Mouse (Mus musculus) lung, embryonic 15.5 days (tissue): ENCODE results near the gene Atp1a1. TPM values are rescaled to one million over a fixed set of nuclear protein-coding genes. Genes with fewer than 3 reads are reported as not detected.

Experiments used
- ATAC-seq: fragments of 200-750 bp; cut with Nextera tagmentation; 2 replicates; pipeline ENCODE4 v1.8.0; 2017; ENCODE audit warnings: moderate number of reproducible peaks, borderline replicate concordance; ENCODE audit not compliant: low FRiP score, low TSS enrichment; ENCODE audit errors: extremely low read depth
- H3K27ac ChIP-seq: fragments of 300-500 bp; sonication (generic); 2 replicates; pipeline ENCODE4 v1.5.1; 2015; ENCODE audit warnings: moderate library complexity, mild to moderate bottlenecking, inconsistent platforms
- H3K27me3 ChIP-seq: fragments of 300-500 bp; sonication (generic); 2 replicates; pipeline ENCODE4 v1.6.1; 2015; ENCODE audit warnings: inconsistent platforms
- H3K36me3 ChIP-seq: fragments of 300-500 bp; sonication (generic); 2 replicates; pipeline ENCODE4 v1.6.1; 2015; ENCODE audit warnings: inconsistent platforms
- H3K4me1 ChIP-seq: fragments of 300-500 bp; sonication (generic); 2 replicates; pipeline ENCODE4 v1.6.1; 2015; ENCODE audit warnings: inconsistent platforms
- H3K4me2 ChIP-seq: fragments of 300-500 bp; sonication (generic); 2 replicates; pipeline ENCODE4 v1.6.1; 2015; ENCODE audit warnings: inconsistent platforms, mild to moderate bottlenecking, moderate library complexity
- H3K4me3 ChIP-seq: fragments of 300-500 bp; sonication (generic); 2 replicates; pipeline ENCODE4 v1.5.1; 2015; ENCODE audit warnings: mild to moderate bottlenecking, inconsistent platforms
- H3K9ac ChIP-seq: fragments of 300-500 bp; sonication (generic); 2 replicates; pipeline ENCODE4 v1.6.1; 2015; ENCODE audit warnings: inconsistent platforms
- H3K9me3 ChIP-seq: fragments of 300-500 bp; sonication (generic); 2 replicates; pipeline ENCODE4 v1.6.1; 2016; ENCODE audit warnings: inconsistent platforms
- WGBS: fragments of 180-500 bp; shearing (Covaris S2); methylation state at CpG from one replicate; pipeline ENCODE4 v1.1.7; 2015; 5-methylcytosine and 5-hydroxymethylcytosine counted together
- polyA plus RNA-seq: library from polyadenylated mRNA; unstranded; fragments of >200 nt; fragmentation: Nextera tagmentation; extraction: Ambion mirVana; gene quantifications from 2 replicates; pipeline ENCODE4 v1.2.1, GENCODE M21; 2015

Atp1a1 gene
- polyA plus RNA-seq, 1 experiment from 2014 or later, result 117 TPM

GRCm38 (mm10) chr3:101636086-101636485 lies 31.6 kb upstream of the Atp1a1 start:
- no peak overlapping the region for H3K27ac ChIP-seq
- no peak for ATAC-seq
- H3K9me3 ChIP-seq, result no peaks in the 10 kb centered on the region
- no peaks in the 10 kb centered on the region for H3K4me1 ChIP-seq
- H3K4me2 ChIP-seq, result no peak overlapping the region
- H3K36me3 ChIP-seq, result no peaks in the 10 kb centered on the region
- WGBS, result 65% methylated on average over 2 of the region's 2 CpGs
- no peaks in the 10 kb centered on the region for H3K27me3 ChIP-seq
- H3K9ac ChIP-seq, result no peak overlapping the region
- no peak overlapping the region for H3K4me3 ChIP-seq

GRCm38 (mm10) chr3:101634141-101634900 lies 29.8 kb upstream of the Atp1a1 start:
- no peaks in the 10 kb centered on the region for H3K36me3 ChIP-seq
- no peak overlapping the region for H3K27ac ChIP-seq
- no peak overlapping the region for H3K4me2 ChIP-seq
- H3K4me1 ChIP-seq, result no peaks in the 10 kb centered on the region
- no peak overlapping the region for H3K9ac ChIP-seq
- no peaks in the 10 kb centered on the region for H3K9me3 ChIP-seq
- H3K4me3 ChIP-seq, result no peak overlapping the region
- no peaks in the 10 kb centered on the region for H3K27me3 ChIP-seq
- WGBS, result 72% methylated on average over 9 of the region's 9 CpGs
- ATAC-seq, result no peak

GRCm38 (mm10) chr3:101628255-101628654 lies 23.8 kb upstream of the Atp1a1 start:
- no peaks in the 10 kb centered on the region for H3K36me3 ChIP-seq
- no peak overlapping the region for H3K27ac ChIP-seq
- no peaks in the 10 kb centered on the region for H3K27me3 ChIP-seq
- no peaks in the 10 kb centered on the region for H3K4me1 ChIP-seq
- no peak overlapping the region for H3K9ac ChIP-seq
- H3K9me3 ChIP-seq, result no peaks in the 10 kb centered on the region
- H3K4me3 ChIP-seq, result no peak overlapping the region
- WGBS, result 67% methylated on average over 2 of the region's 2 CpGs
- no peak for ATAC-seq
- H3K4me2 ChIP-seq, result no peak overlapping the region

- 92% methylated on average over 5 of the region's 5 CpGs for WGBS
- H3K4me3 ChIP-seq, result no peak overlapping the region
- no peaks in the 10 kb centered on the region for H3K36me3 ChIP-seq
- H3K27ac ChIP-seq, result no peak overlapping the region
- ATAC-seq, result no peak
- H3K27me3 ChIP-seq, result no peaks in the 10 kb centered on the region
- no peaks in the 10 kb centered on the region for H3K9me3 ChIP-seq
- H3K4me1 ChIP-seq, result no peaks in the 10 kb centered on the region
- no peak overlapping the region for H3K9ac ChIP-seq
- H3K4me2 ChIP-seq, result no peak overlapping the region
Measured at GRCm38 (mm10) chr3:101624287-101624686, 19.8 kb upstream of the Atp1a1 start.

- no peaks in the 10 kb centered on the region for H3K4me1 ChIP-seq
- no peak for ATAC-seq
- no peak overlapping the region for H3K4me2 ChIP-seq
- H3K36me3 ChIP-seq, result no peaks in the 10 kb centered on the region
- no peak overlapping the region for H3K4me3 ChIP-seq
- no peak overlapping the region for H3K9ac ChIP-seq
- H3K27ac ChIP-seq, result no peak overlapping the region
- 85% methylated on average over 4 of the region's 4 CpGs for WGBS
- no peaks in the 10 kb centered on the region for H3K9me3 ChIP-seq
- no peaks in the 10 kb centered on the region for H3K27me3 ChIP-seq
Measured at GRCm38 (mm10) chr3:101619017-101619416, 14.5 kb upstream of the Atp1a1 start.

- no peak overlapping the region for H3K4me2 ChIP-seq
- H3K27ac ChIP-seq, result no peak overlapping the region
- 79% methylated on average over 4 of the region's 4 CpGs for WGBS
- H3K36me3 ChIP-seq, result no peaks in the 10 kb centered on the region
- H3K4me3 ChIP-seq, result no peak overlapping the region
- H3K4me1 ChIP-seq, result no peaks in the 10 kb centered on the region
- no peak for ATAC-seq
- no peaks in the 10 kb centered on the region for H3K9me3 ChIP-seq
- no peak overlapping the region for H3K9ac ChIP-seq
- H3K27me3 ChIP-seq, result no peaks in the 10 kb centered on the region
Measured at GRCm38 (mm10) chr3:101618505-101618904, 14.0 kb upstream of the Atp1a1 start.

- no peak overlapping the region for H3K4me3 ChIP-seq
- no peak overlapping the region for H3K27ac ChIP-seq
- 0 out of 2 replicates have a peak, but pooled peaks cover 3% of the 10 kb centered on the region for H3K4me1 ChIP-seq
- no peaks in the 10 kb centered on the region for H3K9me3 ChIP-seq
- 77% methylated on average over 8 of the region's 8 CpGs for WGBS
- ATAC-seq, result no peak
- no peak overlapping the region for H3K9ac ChIP-seq
- H3K4me2 ChIP-seq, result no peak overlapping the region
- no peaks in the 10 kb centered on the region for H3K36me3 ChIP-seq
- H3K27me3 ChIP-seq, result no peaks in the 10 kb centered on the region
Measured at GRCm38 (mm10) chr3:101617451-101617850, 13.0 kb upstream of the Atp1a1 start.

- Histone ChIP-seq H3K9me3 (no peaks in the 10 kb centered on the region), H3K27me3 (no peaks in the 10 kb centered on the region), H3K36me3 (no peaks in the 10 kb centered on the region), H3K9ac (no peak overlapping the region), H3K27ac (no peak overlapping the region), H3K4me3 (no peak overlapping the region), H3K4me1 (0 out of 2 replicates have a peak, but pooled peaks cover 7% of the 10 kb centered on the region), H3K4me2 (no peak overlapping the region)
- no peak for ATAC-seq
Measured at GRCm38 (mm10) chr3:101617007-101617406, 12.5 kb upstream of the Atp1a1 start.

- no peak for ATAC-seq
- 59% methylated on average over 6 of the region's 6 CpGs for WGBS
Measured at GRCm38 (mm10) chr3:101615856-101616255, 11.4 kb upstream of the Atp1a1 start.

GRCm38 (mm10) chr3:101611813-101612491 lies 7.5 kb upstream of the Atp1a1 start:
- 23% methylated on average over 10 of the region's 10 CpGs for WGBS

More at GRCm38 (mm10) chr3:101615856-101616255, 11.4 kb upstream of the Atp1a1 start:
- no peak overlapping the region for H3K4me3 ChIP-seq
- no peaks in the 10 kb centered on the region for H3K9me3 ChIP-seq
- H3K4me2 ChIP-seq, result no peak overlapping the region
- H3K27ac ChIP-seq, result no peak overlapping the region
- H3K36me3 ChIP-seq, result no peaks in the 10 kb centered on the region
- no peak overlapping the region for H3K9ac ChIP-seq
- no peaks in the 10 kb centered on the region for H3K27me3 ChIP-seq
- 0 out of 2 replicates have a peak, but pooled peaks cover 9% of the 10 kb centered on the region for H3K4me1 ChIP-seq

GRCm38 (mm10) chr3:101611012-101611812 lies 6.7 kb upstream of the Atp1a1 start:
- Histone ChIP-seq H3K27ac (no peak overlapping the region), H3K9me3 (no peaks in the 10 kb centered on the region), H3K9ac (no peak overlapping the region), H3K4me3 (no peak overlapping the region), H3K4me1 (0 out of 2 replicates have a peak, but pooled peaks cover 9% of the 10 kb centered on the region), H3K36me3 (no peaks in the 10 kb centered on the region), H3K27me3 (no peaks in the 10 kb centered on the region), H3K4me2 (no peak overlapping the region)
- ATAC-seq, result no peak
- 75% methylated on average over 8 of the region's 8 CpGs for WGBS

More at GRCm38 (mm10) chr3:101611813-101612491, 7.5 kb upstream of the Atp1a1 start:
- Histone ChIP-seq H3K27me3 (no peaks in the 10 kb centered on the region), H3K36me3 (no peaks in the 10 kb centered on the region), H3K27ac (no peak overlapping the region), H3K9me3 (no peaks in the 10 kb centered on the region), H3K9ac (no peak overlapping the region), H3K4me3 (no peak overlapping the region), H3K4me2 (no peak overlapping the region), H3K4me1 (0 out of 2 replicates have a peak, but pooled peaks cover 9% of the 10 kb centered on the region)
- ATAC-seq, result no peak
